Mouse (Mus musculus): ENCODE results near the gene Celsr2. TPM values are rescaled to one million over a fixed set of nuclear protein-coding genes. Genes with fewer than 3 reads are reported as not detected.
A peak's percentile ranks its signal among the peaks of the same experiment; 100 is the strongest.

The Celsr2 gene
- total RNA-seq, 1 experiment from 2014 or later = 1.6 TPM

DNA sequence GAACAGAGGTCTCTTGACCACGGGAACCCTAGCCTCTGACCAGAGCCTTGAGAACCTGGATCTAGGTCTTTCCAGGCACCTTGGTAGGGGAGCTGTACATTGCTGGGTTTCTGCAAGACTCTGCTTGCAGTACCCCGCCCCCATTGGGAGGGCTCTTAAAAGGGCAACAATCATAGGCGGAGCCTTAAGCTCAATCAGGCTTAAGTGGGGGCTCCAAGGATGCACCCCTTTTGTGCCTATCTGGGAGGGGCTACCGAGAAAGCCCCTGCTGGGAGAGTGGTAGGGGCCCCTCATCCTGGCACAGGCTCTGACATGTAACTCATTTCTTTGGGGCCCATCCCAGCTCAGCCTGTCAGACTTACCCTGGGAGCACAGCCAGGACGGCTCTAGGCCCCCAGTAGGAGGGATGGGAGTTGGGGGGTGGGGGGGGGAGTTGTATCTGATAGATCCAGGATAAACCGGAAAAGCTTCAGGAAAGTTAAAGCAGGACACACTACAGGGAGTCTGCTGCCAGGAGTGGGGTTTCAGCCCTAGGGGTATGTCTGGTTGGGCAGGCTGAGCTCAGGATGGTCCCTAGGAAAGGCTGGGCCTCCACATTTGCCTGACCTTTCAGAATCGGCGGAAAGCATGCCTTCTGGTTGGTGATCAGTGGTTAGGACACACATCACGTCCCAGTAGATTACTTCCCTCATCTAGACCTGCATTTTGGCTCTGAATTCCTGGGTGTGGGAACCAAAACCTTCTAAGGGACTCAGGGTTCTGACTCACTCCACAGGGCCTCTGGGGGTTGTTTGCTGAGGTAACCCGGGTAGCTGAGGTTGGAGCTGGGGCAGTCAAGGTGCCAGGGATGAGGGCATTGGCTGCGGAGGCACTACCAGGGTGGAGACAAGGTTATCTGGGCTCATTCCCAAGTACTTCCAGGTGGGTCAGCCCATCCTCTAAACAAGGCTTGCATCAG lies 8.8 kb upstream of the Celsr2 start:
- peak; percentile 46 to 48; a peak in 3 of 4 replicates for ATAC-seq (replicated peaks in 1 of 2; ENCODE audit: insufficient read depth in 1 of 2, low FRiP score in 2 of 2, low TSS enrichment in 1 of 2, low read depth in 1 of 2, poor library complexity in 2 of 2, severe bottlenecking in 2 of 2)

DNA sequence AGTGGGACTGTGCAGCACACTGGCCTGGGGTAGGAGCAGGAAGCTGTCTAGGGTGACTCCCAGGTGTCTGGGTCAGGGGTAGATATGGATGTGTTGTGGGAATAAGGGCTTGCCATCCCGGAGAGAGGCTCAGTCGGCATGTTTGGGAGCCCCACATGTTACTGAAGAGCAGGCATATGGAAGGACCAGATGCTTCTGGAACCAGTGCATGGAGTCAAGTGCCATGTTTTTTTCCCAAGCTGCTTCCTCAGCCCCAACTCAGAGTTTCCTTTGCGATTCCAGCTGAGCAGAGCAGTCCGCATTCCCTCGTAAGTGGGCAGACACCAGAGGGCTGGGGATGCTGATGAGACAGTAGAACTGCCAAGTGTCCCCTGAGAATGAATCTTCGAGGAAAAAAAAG lies 7.7 kb upstream of the Celsr2 start:
- ATAC-seq (replicated peaks in 1 of 2; ENCODE audit: insufficient read depth in 1 of 2, low FRiP score in 2 of 2, low TSS enrichment in 1 of 2, low read depth in 1 of 2, poor library complexity in 2 of 2, severe bottlenecking in 2 of 2) = no peak

DNA sequence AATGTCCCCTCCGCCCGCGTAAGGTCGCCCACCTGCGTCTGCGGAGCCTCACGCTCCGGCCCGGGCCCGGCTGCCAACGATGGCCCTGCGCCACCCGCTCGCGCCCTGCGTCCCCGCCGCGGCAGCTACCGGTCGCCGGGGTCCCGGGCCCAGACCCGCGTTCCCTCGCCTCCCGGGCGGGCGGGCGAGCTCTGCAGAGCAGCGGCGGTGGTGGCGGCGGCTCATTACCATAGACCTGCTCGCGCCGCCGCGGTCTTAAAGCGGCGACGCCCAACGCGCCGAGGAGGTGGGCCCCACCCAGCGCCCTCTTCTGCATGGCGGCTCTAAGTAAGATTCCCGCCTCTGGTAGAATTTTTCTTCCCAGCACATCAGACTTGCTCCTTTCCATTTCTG lies 475 bp upstream of the Celsr2 start:
- ATAC-seq (replicated peaks in 1 of 2; ENCODE audit: insufficient read depth in 1 of 2, low FRiP score in 2 of 2, low TSS enrichment in 1 of 2, low read depth in 1 of 2, poor library complexity in 2 of 2, severe bottlenecking in 2 of 2) = peak; percentile 56 to 73; a peak in 3 of 4 replicates

DNA sequence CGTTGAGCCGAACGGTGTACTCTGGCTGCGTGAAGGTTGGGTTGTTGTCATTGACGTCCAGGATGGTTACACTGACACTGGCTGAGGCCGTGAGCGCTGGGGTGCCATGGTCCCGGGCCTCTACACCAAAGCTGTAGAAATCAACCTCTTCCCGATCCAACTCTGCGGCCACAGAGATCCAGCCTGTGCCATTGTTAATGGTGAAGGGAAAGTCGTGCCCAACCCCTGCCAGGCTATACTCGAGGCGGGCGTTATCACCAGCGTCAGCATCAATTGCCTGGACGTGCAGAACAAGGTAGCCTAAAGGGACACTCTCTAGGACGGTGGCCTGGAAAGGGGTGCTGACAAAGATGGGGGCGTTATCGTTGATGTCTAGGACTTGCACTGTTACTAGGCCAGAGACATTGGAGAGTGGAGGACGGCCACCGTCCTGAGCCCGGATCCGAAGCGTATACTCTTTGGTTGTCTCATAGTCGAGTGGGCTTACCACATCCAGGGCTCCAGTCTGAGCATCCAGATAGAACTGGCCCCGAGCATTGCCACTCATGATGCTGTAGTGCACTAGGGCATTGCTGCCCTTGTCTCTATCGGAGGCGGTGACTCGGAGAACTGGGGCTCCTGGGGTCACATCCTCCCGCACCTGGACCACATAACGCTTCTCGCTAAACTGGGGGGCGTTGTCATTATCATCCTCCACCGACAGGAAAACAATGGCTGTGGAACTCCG lies 1.6 kb downstream of the Celsr2 start:
- no peak for ATAC-seq (replicated peaks in 1 of 2; ENCODE audit: insufficient read depth in 1 of 2, low FRiP score in 2 of 2, low TSS enrichment in 1 of 2, low read depth in 1 of 2, poor library complexity in 2 of 2, severe bottlenecking in 2 of 2)

DNA sequence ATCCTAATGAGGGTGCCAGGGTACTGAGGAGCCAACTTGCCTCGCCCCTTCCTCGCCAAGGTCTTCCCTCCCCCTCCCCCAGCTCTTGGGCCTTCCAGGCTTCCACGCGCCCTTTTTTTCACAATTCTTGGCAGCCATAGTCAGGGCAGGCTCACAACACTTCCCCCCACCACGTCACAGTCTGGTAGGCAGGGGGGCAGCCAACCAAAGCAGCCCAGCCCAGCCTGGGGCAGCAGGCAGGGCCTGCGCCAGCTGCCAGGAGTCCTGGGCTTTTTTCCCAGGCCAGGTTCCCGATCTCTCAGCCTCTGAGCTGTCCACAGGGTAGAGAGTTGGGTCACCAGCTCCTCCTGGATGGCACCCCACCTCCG lies 3.6 kb downstream of the Celsr2 start:
- ATAC-seq (replicated peaks in 1 of 2; ENCODE audit: insufficient read depth in 1 of 2, low FRiP score in 2 of 2, low TSS enrichment in 1 of 2, low read depth in 1 of 2, poor library complexity in 2 of 2, severe bottlenecking in 2 of 2) = no peak

DNA sequence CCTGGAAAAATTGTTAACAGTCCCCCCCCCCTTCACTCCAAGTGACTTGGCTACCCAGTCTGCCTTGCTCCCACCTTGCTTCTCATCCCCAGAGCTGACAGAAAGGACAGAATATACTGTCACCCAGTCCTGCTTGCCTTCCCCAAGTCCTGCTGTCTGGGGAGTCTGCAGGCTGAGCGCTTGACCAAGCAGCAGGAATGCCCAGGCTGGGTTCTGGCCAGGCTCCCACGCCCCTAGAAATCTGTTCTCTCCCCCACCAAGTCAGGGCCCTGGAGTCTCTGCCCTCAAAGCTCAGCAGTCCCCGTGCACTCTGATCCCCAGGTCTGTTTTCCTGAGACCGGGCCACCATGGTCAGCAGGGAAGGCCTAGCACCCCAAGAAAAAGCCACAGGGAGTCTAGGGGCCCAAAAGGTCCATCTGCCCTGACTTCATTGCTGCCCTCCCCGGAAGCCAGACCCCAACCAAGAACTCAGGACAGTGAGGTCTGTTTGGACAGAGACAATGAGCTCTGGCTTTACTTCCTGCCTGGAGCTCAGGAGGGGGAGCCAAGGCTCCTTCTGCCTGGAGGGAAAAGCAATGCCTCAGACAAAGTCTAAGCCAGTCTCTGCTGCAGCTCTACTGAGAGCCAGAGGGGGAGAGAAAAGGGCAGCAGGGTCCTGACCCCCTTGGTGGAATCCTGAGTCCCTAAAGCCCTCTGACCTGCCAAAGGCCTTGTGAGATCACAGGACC lies 4.2 kb downstream of the Celsr2 start:
- no peak for ATAC-seq (replicated peaks in 1 of 2; ENCODE audit: insufficient read depth in 1 of 2, low FRiP score in 2 of 2, low TSS enrichment in 1 of 2, low read depth in 1 of 2, poor library complexity in 2 of 2, severe bottlenecking in 2 of 2)

DNA sequence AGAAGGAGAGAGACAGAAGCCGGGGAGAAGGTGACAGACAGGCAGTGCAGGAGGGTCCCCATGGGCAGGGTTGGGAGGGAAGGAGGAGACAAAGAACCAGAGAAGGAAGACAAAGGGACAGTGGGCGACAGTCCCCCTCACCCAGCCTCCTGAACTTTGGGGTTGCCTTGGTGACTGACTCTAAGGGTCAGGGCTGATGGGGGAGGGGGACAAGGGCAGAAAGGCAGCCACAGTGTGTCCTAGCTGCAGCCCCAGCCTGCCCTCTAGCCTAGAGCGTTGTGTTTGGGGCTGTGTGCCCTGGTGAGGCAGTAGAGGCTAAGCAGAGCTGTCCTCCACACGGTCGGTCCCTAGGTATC lies 5.0 kb downstream of the Celsr2 start:
- ATAC-seq (replicated peaks in 1 of 2; ENCODE audit: insufficient read depth in 1 of 2, low FRiP score in 2 of 2, low TSS enrichment in 1 of 2, low read depth in 1 of 2, poor library complexity in 2 of 2, severe bottlenecking in 2 of 2) = no peak

DNA sequence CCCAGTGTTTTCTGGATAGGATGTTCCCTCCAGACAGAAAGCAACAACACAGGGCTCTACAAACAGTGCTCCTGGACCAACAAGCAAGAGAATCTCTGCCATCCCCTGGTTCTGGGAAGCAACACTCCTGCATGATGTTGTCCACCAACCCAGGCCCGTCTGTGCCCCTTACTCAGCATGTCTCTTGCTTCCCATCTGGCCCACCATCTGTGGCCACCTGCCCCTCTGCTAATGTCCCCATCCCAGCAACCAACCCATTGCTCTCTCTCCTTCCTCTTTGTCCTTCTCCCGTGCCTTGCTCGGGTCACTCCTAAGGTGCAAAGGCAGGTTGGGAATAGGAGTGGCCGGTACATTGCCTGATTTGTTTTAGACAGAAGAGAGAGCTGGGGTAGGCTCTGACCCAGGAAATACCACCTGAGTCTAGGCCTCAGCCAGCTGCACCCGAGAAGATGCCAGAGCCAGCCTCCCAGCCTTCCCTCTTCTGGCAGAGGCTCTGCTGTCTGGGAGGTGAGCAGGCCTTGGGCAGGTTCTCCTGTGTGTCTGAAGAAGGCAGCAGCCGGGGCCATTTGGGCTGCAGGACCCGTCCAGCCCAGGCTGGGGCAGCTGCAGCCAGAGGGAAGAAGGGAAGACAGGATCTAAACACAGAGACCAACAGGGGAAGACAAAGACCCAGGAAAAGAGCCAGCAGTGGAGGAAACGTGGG lies 5.5 kb downstream of the Celsr2 start:
- ATAC-seq (replicated peaks in 1 of 2; ENCODE audit: insufficient read depth in 1 of 2, low FRiP score in 2 of 2, low TSS enrichment in 1 of 2, low read depth in 1 of 2, poor library complexity in 2 of 2, severe bottlenecking in 2 of 2) = no peak

DNA sequence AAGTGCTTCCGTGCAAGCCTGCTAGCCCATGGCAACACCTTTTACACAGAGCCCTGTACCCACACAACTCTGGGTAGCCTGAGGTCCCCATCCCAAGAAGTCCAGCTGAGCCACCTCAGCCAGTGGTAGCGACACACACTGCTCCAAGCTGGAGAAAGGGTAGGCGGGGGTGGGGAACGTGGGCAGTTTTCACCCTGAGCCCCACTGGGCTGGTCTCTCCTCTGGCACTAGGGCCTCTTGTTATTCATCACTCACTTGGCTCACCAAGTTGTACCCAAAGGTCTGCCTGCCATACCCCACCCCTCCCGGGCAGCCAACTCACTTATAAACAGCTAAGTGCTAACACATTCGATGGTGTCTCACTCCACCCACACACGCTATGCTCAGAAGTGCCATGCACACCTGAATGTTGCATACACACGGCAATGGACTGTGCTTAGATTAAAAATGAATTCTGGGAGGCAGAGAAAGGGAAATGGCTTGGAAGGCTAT lies 6.8 kb downstream of the Celsr2 start:
- ATAC-seq (replicated peaks in 1 of 2; ENCODE audit: insufficient read depth in 1 of 2, low FRiP score in 2 of 2, low TSS enrichment in 1 of 2, low read depth in 1 of 2, poor library complexity in 2 of 2, severe bottlenecking in 2 of 2) = no peak

DNA sequence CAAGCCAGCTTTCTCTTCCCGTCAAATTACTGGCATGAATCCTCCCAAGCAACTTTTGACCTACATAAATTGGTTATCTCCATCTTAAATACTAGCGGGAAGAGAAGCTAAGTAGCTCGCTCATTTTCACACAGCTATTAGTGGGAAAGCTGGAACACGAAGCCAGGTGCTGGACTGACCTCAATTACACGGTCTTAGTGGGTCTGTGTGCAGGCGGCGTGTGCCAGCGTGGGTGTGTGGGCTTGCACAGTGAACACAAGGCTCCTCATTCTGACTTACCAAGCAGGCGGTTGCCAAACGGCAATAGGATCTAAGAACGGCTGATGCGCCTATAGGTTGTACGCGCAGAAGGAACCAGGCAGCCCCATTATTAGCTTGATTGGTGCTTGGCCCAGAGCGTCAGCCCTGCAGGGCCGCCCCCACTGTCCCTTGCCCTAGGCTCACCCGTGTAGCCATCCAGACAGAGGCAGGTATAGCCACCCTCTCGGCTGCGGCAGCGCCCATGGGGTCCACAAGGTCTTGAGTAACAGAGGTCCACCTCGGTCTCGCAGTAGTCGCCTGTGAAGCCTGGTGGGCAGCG lies 9.0 kb downstream of the Celsr2 start:
- ATAC-seq (replicated peaks in 1 of 2; ENCODE audit: insufficient read depth in 1 of 2, low FRiP score in 2 of 2, low TSS enrichment in 1 of 2, low read depth in 1 of 2, poor library complexity in 2 of 2, severe bottlenecking in 2 of 2) = no peak

DNA sequence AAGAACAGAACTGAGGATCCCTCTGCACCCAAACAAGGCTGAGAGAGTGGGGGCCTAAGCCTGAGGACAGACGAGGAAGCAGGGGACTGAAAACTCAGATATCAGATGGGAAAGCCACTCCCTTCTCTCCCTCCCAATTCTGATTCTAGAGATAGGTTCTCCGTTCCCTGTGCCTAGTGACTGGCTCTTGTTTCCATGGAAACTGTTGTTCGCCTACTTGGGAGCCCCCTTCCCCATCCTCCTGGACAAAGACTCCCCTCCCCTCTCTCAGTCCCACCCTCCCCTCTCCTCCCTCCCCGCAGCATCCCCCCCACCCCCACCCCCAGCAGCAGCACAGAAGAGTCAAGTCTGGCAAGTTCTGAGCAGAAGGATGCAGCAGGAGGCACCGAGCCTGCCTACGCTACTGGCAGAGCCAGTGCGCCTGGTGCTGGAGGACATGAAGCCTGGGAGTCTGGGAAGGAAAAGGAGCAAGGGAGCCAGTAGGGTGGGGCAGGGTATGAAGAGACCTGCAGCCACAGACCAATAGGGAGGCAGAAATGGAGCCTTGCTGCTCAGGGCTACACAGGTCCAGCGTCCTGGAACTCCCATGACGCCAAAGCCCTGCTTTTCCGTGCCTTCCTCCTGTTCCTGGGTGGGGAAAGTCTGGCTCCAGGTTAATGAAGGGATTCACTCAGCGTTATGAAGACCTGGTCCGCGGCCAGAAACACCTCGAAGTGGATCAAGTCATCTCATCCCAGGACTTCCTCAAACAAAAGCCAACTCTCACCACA lies 9.6 kb downstream of the Celsr2 start:
- ATAC-seq (replicated peaks in 1 of 2; ENCODE audit: insufficient read depth in 1 of 2, low FRiP score in 2 of 2, low TSS enrichment in 1 of 2, low read depth in 1 of 2, poor library complexity in 2 of 2, severe bottlenecking in 2 of 2) = no peak

DNA sequence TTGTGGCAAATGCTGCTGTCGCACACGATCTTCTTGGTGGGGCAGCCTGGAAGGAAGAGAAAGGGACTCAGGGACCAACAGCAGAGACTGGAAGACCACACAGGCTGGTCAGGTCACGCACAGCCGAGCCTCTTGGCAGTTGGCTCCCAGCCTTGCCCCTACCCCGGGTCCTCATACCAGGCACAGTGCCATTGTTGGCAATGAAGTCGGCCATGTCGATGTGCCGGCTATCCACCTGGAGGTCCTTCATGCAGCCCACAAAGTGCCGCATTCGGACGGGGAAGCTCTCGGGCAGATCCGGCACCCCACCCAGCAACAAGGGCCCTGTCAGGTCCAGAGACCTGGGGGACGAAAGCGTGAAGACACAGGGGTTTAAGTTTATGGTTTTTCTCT lies 12.8 kb downstream of the Celsr2 start:
- no peak for ATAC-seq (replicated peaks in 1 of 2; ENCODE audit: insufficient read depth in 1 of 2, low FRiP score in 2 of 2, low TSS enrichment in 1 of 2, low read depth in 1 of 2, poor library complexity in 2 of 2, severe bottlenecking in 2 of 2)

DNA sequence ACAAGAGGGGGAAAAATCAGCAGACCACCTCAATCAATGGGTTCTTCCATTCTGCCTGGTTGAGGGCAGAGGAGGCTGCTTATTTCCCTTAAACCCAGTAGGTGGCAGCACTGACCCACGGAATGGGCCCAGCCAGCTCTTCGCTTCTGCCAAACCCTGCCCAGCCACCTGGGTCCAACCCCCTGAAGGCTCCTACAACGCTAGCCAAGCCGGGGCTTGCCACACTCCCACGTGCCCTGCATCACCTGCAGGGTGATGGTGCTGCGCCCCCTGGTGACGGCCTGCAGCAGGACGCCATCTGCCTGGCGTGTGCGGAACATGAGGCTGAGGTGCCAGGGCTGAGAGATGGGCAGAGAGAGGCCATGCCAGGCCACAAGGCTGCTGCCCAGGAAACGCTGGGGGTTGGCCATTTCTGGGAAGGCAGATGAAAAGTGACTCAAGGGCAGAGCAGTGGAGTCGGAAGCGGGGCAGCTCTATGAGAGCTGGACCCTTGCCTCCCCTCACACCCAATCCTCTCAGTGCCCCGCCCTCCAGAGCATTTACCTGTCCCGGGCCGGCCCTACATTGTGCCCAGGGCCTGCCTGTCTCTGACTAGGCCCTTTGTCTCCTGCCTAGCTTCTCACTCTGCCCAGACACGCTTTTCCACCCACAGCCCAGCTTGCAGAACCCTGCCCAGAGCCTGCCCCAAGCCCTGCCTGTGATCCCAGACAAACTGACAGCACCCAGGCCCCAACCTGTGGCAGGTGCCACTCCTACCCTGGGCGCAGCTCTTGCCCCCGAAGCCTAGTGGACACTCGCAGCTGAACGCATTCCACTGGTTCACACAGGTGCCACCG lies 13.4 kb downstream of the Celsr2 start:
- peak; percentile 99 for ATAC-seq (replicated peaks in 1 of 2; ENCODE audit: insufficient read depth in 1 of 2, low FRiP score in 2 of 2, low TSS enrichment in 1 of 2, low read depth in 1 of 2, poor library complexity in 2 of 2, severe bottlenecking in 2 of 2)

DNA sequence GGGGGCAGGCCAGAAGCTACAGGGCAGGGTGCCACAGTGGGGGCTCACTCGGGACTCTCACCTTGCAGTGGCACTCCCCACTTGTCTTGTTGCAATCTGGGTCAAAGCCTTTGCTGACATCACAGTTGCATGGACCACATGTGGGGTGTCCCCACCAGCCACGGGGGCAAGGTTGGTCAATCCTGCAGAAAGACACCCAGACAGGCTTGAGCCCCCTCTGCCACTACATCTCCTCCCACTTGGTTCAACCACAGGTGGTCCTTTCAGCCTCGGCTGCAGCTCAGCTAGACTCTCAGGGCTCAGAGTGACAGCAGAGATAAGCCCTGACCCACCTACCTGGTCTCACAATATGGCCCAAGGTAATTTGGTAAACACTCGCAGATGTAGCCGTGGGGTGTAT lies 14.9 kb downstream of the Celsr2 start:
- ATAC-seq (replicated peaks in 1 of 2; ENCODE audit: insufficient read depth in 1 of 2, low FRiP score in 2 of 2, low TSS enrichment in 1 of 2, low read depth in 1 of 2, poor library complexity in 2 of 2, severe bottlenecking in 2 of 2) = no peak

DNA sequence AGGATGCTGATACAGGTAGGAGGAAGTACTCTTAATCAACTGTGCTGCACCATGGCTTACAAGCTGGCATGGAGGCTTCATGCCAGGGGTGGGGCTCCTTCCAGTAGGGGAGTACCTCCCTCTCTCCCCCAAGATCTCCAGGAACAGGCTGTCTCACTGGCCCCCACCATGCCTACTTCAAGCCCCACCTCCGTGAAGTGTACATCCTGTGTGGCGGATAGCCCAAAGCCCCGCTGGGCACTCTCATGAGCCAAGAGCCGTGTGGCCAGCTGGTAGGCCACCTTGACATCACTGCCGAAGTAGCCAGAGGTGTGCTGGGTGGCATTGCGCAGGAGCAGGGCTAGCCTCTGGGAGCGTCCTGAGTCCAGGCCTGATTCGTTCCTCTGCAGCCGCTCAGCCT lies 17.1 kb downstream of the Celsr2 start:
- no peak for ATAC-seq (replicated peaks in 1 of 2; ENCODE audit: insufficient read depth in 1 of 2, low FRiP score in 2 of 2, low TSS enrichment in 1 of 2, low read depth in 1 of 2, poor library complexity in 2 of 2, severe bottlenecking in 2 of 2)

DNA sequence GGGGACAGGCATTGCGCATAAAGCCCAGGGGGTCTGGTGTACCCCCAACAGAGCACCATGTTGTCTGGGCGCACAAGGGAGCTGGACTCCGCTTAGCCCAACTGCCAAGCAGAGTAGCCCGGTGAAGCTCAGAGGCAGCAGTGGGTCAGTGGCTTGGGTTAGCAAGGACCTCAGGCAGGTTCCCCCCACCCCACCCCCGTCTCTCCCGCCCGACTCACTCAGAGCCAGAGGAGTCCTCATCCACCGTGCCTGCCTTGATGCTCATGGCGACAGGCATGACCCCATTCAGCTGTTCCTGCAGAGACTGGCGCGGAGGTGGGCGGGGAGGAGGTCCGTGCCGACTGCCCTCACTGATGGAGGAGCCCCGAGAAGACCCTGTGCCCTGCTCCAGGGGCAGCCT lies 22.6 kb downstream of the Celsr2 start:
- ATAC-seq (replicated peaks in 1 of 2; ENCODE audit: insufficient read depth in 1 of 2, low FRiP score in 2 of 2, low TSS enrichment in 1 of 2, low read depth in 1 of 2, poor library complexity in 2 of 2, severe bottlenecking in 2 of 2) = no peak

Data from hematopoietic stem cell, adult 5-6 weeks (primary cell).